Mouse (Mus musculus): ENCODE measurements at regions not wholly inside any gene's neighbourhood (a gene's known extent, or its start where the extent isn't known, plus 50 kb on each side); places are given as distances from the start of the nearest gene placed in this dataset.

- peak; percentile 70 for DNase-seq (ENCODE audit: low read depth)
Measured at GRCm38 (mm10) chr14:15273107-15273506, 165.7 kb downstream of the Lrrc3b start.

DNA sequence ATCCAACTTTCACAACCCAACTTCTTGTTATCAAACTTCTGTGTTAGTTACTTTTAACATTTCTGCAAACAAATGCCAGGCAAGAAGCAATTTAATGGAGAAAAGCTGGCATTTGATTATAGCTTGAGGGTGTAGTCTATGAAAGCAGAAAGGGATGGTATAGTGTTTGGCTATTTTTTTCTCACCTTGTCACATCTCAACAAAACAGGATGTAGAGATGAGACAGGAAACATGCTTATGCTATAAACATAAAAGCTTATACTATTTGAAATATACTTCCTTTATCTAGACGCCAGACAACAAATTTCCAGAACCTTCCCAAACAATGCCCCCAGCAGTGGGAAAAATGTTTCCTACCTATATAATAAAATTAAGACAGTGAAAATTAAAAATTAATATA lies 166.4 kb downstream of the Lrrc3b start:
- peak; percentile 49 for DNase-seq (ENCODE audit: low read depth)

DNA sequence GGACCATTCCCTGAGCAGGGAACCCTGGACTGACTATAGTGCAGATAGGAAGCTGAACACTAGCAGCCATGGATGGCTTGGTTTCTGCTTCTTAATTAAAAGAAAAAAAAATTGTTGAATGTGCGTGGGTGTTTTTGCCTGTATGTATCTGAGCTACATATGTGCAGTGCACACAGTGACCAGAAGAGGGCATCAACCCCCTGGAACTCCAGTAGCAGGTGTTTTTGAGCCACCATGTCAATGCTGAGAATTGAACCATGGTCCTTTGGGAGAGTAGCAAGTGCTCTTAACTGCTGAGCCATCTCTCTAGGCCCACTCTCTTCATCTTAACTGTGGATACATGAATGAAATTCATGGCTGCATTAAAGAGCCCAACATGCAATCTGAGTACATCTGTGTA lies 172.5 kb downstream of the Lrrc3b start:
- DNase-seq (ENCODE audit: low read depth), result peak; percentile 71

DNA sequence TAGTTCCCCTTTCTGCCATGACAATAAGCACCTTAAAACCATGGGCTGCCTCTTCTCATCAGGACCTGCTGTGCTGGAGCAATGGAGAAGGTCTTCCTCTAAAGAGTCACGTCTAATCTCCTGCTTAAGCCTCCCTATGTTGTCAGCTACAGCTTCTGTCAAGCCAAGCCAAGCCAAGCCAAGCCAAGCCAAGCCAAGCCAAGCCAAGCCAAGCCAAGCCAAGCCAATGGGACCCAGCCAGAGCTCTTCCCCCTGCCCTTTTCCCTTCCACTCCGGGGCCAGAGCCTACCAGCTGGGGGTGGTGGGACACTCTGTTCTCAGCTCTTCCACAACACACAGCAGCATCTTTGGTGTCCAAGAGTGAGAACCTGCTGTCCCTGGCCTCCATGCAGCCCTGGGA lies 175.8 kb downstream of the Lrrc3b start:
- DNase-seq (ENCODE audit: low read depth), result no peak

DNA sequence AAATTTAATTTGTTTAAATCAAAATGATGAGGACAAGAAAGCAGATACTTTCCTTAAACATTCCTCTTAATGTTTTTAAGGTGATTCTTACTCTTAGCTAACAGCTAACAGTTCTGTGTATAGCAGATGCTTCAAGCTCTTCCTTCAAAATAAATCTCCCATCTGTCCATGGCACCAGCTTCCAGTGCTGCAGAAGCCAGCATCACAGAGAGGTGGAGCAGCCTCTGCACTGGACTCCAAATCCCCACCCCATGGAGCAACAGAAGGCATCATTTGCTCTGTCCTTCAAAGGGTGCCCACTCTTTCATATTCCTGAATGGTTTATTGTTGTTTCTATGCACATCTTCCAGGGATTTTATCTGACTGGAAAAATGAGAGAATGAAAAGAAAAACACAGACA lies 183.1 kb downstream of the Lrrc3b start:
- DNase-seq (ENCODE audit: low read depth), result no peak

GRCm38 (mm10) chr14:15205626-15206025 lies 233.2 kb downstream of the Lrrc3b start:
- no peak for DNase-seq (ENCODE audit: low read depth)

- DNase-seq (ENCODE audit: low read depth), result no peak
Measured at GRCm38 (mm10) chr14:15204284-15204683, 234.5 kb downstream of the Lrrc3b start.
